23 mouse cellular contexts compared by ENCODE assay signal in the genomic region with DNA sequence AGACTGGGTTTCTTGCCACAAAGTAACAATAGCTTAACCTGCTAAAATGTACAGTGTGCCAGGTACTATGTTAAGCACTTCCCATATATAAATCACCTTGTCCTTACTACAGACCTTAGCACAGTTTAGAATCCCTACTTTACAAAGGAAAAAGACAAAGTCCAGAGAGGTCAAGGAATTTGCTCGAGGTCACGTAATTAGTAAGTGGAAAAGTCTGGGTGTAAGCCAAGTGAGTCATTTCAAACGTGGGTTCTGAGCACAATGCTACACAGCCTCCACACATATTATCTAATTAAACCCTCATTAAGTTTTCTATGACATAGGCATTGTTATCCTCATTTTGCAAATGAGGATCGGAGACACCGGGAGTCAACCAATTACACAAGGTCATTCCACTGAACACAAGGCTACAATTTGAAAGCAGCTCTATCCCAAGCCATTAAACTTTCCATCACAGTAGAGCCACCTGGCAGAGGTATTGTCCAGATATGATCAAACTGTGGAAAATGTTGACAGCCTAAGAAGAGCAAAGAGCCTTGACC. TPM values are rescaled to one million over a fixed set of nuclear protein-coding genes. Genes with fewer than 3 reads are reported as not detected.
DNase-seq lines count a peak whose midpoint lies in the region; ATAC-seq and TF ChIP-seq lines count a peak whose summit lies in the region.
"Had no signal": no experiment of that assay in that cellular context is flagged by ENCODE, and none has a peak within 500 bp of the region (broad histone marks: within the 10 kb centered on the region; RNA-seq: fewer than 3 reads in every experiment).

No protein-coding gene starts in this region.

- WGBS in midbrain, postnatal 0 days, result 83% methylated on average over 5 of the region's 5 CpGs

- DNase-seq in adrenal gland, adult (ENCODE audit: inconsistent age in 2 of 2, low spot score in 1 of 2), result peak; percentile 58 to 93
- no peak for DNase-seq in adrenal gland, postnatal 4 days (ENCODE audit: low spot score in 2 of 2)
- peak; percentile 65 to 74 for DNase-seq in kidney, adult 8-10 months
- DNase-seq in kidney, adult 18-20 months, result no peak
- no peak for DNase-seq in ES-E14 (ENCODE audit: low read depth, low spot score)
- DNase-seq in adrenal gland, postnatal 36 days, result peak; percentile 31 to 51
- no peak for DNase-seq in midbrain, postnatal 0 days (ENCODE audit: low spot score)
- DNase-seq in natural killer cell, adult 2 months (ENCODE audit: low spot score in 2 of 2), result no peak
- DNase-seq: cerebellum, adult 9-11 months; gastrocnemius, postnatal 14 days; heart, adult 2 months; heart, postnatal 4 days; liver, embryonic 13.5 days; lung, embryonic 14.5 days; lung, postnatal 36 days; right cerebral cortex, adult 18-20 months; spleen, adult 18-20 months; thymus, adult 18-20 months had no signal

- no peak for ATAC-seq in midbrain, postnatal 0 days (ENCODE audit: low FRiP score)
- ATAC-seq: forebrain, embryonic 15.5 days; intestine, embryonic 15.5 days; midbrain, embryonic 16.5 days had no signal

- in situ Hi-C loops in ES-E14 (cut with MboI; ENCODE audit: low sequenced_read_pairs in 2 of 2, unreplicated experiment in 2 of 2), result no loop called here

- no peak overlapping the region for H3K4me2 ChIP-seq in midbrain, postnatal 0 days (ENCODE audit: low read depth, low read length, poor library complexity, severe bottlenecking)
- H3K4me2 ChIP-seq: forebrain, embryonic 15.5 days; heart, embryonic 15.5 days; hindbrain, embryonic 15.5 days; intestine, embryonic 15.5 days; liver, embryonic 13.5 days; lung, embryonic 14.5 days had no signal

- H3K9ac ChIP-seq in ES-E14 (ENCODE audit: insufficient read depth, low read depth, low read length, poor library complexity, severe bottlenecking), result no peak overlapping the region
- H3K9ac ChIP-seq in midbrain, postnatal 0 days (replicated peaks; ENCODE audit: low read length, poor library complexity, severe bottlenecking), result no peak overlapping the region
- H3K9ac ChIP-seq: forebrain, embryonic 15.5 days; heart, embryonic 15.5 days; hindbrain, embryonic 15.5 days; intestine, embryonic 15.5 days; liver, embryonic 13.5 days; lung, embryonic 14.5 days had no signal

- peaks cover 4 to 20% of the 10 kb centered on the region in 2 experiments for H3K4me1 ChIP-seq in ES-E14 (ENCODE audit: control insufficient read depth in 2 of 2, insufficient read depth in 2 of 2, low read length in 2 of 2, poor library complexity in 1 of 2)
- no peaks in the 10 kb centered on the region for H3K4me1 ChIP-seq in midbrain, postnatal 0 days (ENCODE audit: insufficient read depth, low read length)
- H3K4me1 ChIP-seq: forebrain, embryonic 15.5 days; heart, embryonic 15.5 days; hindbrain, embryonic 15.5 days; intestine, embryonic 15.5 days; liver, embryonic 13.5 days had no signal

- no peak overlapping the region for H3K27ac ChIP-seq in ES-E14 (ENCODE audit: insufficient read depth, low read depth, low read length, poor library complexity, severe bottlenecking)
- no peak overlapping the region for H3K27ac ChIP-seq in midbrain, postnatal 0 days (ENCODE audit: low read depth, low read length)
- H3K27ac ChIP-seq: forebrain, embryonic 15.5 days; heart, adult 2 months; heart, embryonic 15.5 days; hindbrain, embryonic 15.5 days; intestine, embryonic 15.5 days; liver, embryonic 13.5 days had no signal

- no peaks in the 10 kb centered on the region for H3K36me3 ChIP-seq in ES-E14 (ENCODE audit: control insufficient read depth, insufficient read depth, low read length, poor library complexity, severe bottlenecking)
- no peaks in the 10 kb centered on the region for H3K36me3 ChIP-seq in midbrain, postnatal 0 days (ENCODE audit: insufficient read depth, low read length)
- H3K36me3 ChIP-seq: forebrain, embryonic 15.5 days; heart, embryonic 15.5 days; hindbrain, embryonic 15.5 days; intestine, embryonic 15.5 days; liver, embryonic 13.5 days had no signal

- no peak for TF ChIP-seq CTCF in midbrain, postnatal 0 days (IDR thresholded peaks at IDR 0.05)

- no peaks in the 10 kb centered on the region for H3K9me3 ChIP-seq in ES-E14 (ENCODE audit: control insufficient read depth, insufficient read depth, low read depth, low read length)
- H3K9me3 ChIP-seq in midbrain, postnatal 0 days (ENCODE audit: low read length), result no peaks in the 10 kb centered on the region
- H3K9me3 ChIP-seq: forebrain, embryonic 15.5 days; heart, embryonic 15.5 days; hindbrain, embryonic 15.5 days; intestine, embryonic 15.5 days; liver, embryonic 13.5 days had no signal

- H3K4me3 ChIP-seq in ES-E14 (ENCODE audit: insufficient read depth in 1 of 2, low read depth in 1 of 2, low read length in 2 of 2, poor library complexity in 1 of 2, severe bottlenecking in 1 of 2), result no peak overlapping the region
- H3K4me3 ChIP-seq in midbrain, postnatal 0 days (ENCODE audit: low read depth, low read length), result no peak overlapping the region
- H3K4me3 ChIP-seq: forebrain, embryonic 15.5 days; heart, adult 2 months; heart, embryonic 15.5 days; hindbrain, embryonic 15.5 days; intestine, embryonic 15.5 days; liver, embryonic 13.5 days had no signal

- no peaks in the 10 kb centered on the region for H3K27me3 ChIP-seq in midbrain, postnatal 0 days (ENCODE audit: insufficient read depth, low read length)
- H3K27me3 ChIP-seq: forebrain, embryonic 15.5 days; heart, embryonic 15.5 days; hindbrain, embryonic 15.5 days; intestine, embryonic 15.5 days; liver, embryonic 13.5 days had no signal

TF ChIP-seq in ES-E14, 5 proteins besides CTCF, POLR2A, EP300 and RAD21:
- TF ChIP-seq MAFK (IDR thresholded peaks at IDR 0.05; ENCODE audit: insufficient read depth, low read depth, low read length) (peak; percentile 43; the same call in 1 of the 2 replicates), CHD2 (IDR thresholded peaks at IDR 0.05; ENCODE audit: low read depth, low read length) (peak; percentile 37; the same call in 1 of the 2 replicates), ZNF384 (IDR thresholded peaks at IDR 0.05; ENCODE audit: low read depth, low read length) (no peak)

RNA-seq across cellular contexts. Expression of a gene that starts 12.4 kb away (rescaled TPM):
- 10 to 100 TPM; 23.9 to 25.5 TPM for total RNA-seq in adrenal gland, postnatal 4 days (2021)
- 10.3 and 11.4 TPM in 2 replicates for total RNA-seq in ES-E14 (2012; rRNA removed)
- total RNA-seq in adrenal gland, postnatal 36 days (2021), result 10 to 100 TPM; 24.0 to 26.6 TPM
- 3.9 and 6.6 TPM in 2 replicates for total RNA-seq in midbrain, postnatal 0 days (2014; rRNA removed)
- 2.8 and 3.2 TPM in 2 replicates for polyA plus RNA-seq in midbrain, postnatal 0 days (2015; fragmentation: Nextera tagmentation; extraction: Ambion mirVana)

RNA-seq across cellular contexts. Expression of a gene that starts 25.1 kb away (rescaled TPM):
- total RNA-seq in adrenal gland, postnatal 4 days (2021), result 10 to 100 TPM; 15.5 to 19.8 TPM
- 4.3 TPM in 2 replicates for total RNA-seq in ES-E14 (2012; rRNA removed)
- 10 to 100 TPM; 30.0 to 35.0 TPM for total RNA-seq in adrenal gland, postnatal 36 days (2021)
- total RNA-seq in midbrain, postnatal 0 days (2014; rRNA removed), result 7.0 and 10.0 TPM in 2 replicates
- 2.6 and 3.5 TPM in 2 replicates for polyA plus RNA-seq in midbrain, postnatal 0 days (2015; fragmentation: Nextera tagmentation; extraction: Ambion mirVana)

Comparison
In these comparisons a context has a peak if more than half of its experiments do, and no peak if none do; other contexts are left out.
1. DNase-seq: peak in adrenal gland, adult (2 of 2), kidney, adult 8-10 months (2 of 2) and adrenal gland, postnatal 36 days (2 of 2); none in adrenal gland, postnatal 4 days (0 of 2), kidney, adult 18-20 months (single experiment), ES-E14 (single experiment), midbrain, postnatal 0 days (single experiment) and natural killer cell, adult 2 months (0 of 2).